Mouse (Mus musculus): ENCODE data around the gene Yipf4. TPM values are rescaled to one million over a fixed set of nuclear protein-coding genes. Genes with fewer than 3 reads are reported as not detected.

Gene Yipf4
- polyA plus RNA-seq, 1 experiment from 2014 or later: 48.3 TPM

GRCm38 (mm10) chr17:74528648-74529532 is 39.6 kb downstream of the Yipf4 start:
- DNase-seq (ENCODE audit: low spot score) (no peak), ATAC-seq (ENCODE audit: insufficient read depth, low FRiP score, low TSS enrichment) (peak; percentile 59)
- Histone ChIP-seq H3K27me3 (ENCODE audit: control insufficient read depth, insufficient read depth, low read length) (no peaks in the 10 kb centered on the region), H3K4me2 (ENCODE audit: low read depth) (peak overlapping the region; percentile 75), H3K36me3 (ENCODE audit: control insufficient read depth, insufficient read depth, low read length) (no peaks in the 10 kb centered on the region), H3K9ac (ENCODE audit: low read length) (peak overlapping the region; percentile 90), H3K4me1 (ENCODE audit: control insufficient read depth, insufficient read depth, low read length) (peaks cover 7% of the 10 kb centered on the region; the same call in 1 of the 2 replicates), H3K4me3 (ENCODE audit: low read depth, low read length) (peak overlapping the region; percentile 71), H3K27ac (ENCODE audit: low read depth, low read length) (peak overlapping the region; percentile 95), H3K9me3 (ENCODE audit: control insufficient read depth, low read length) (no peaks in the 10 kb centered on the region)
- under 1% methylated on average over 72 of the region's 72 CpGs for WGBS

GRCm38 (mm10) chr17:74529533-74529824 is 40.2 kb downstream of the Yipf4 start:
- ATAC-seq (ENCODE audit: insufficient read depth, low FRiP score, low TSS enrichment): no peak

GRCm38 (mm10) chr17:74534971-74535370 is 45.7 kb downstream of the Yipf4 start:
- ATAC-seq (ENCODE audit: insufficient read depth, low FRiP score, low TSS enrichment): no peak
- DNase-seq (ENCODE audit: low spot score): no peak
- WGBS: 94% methylated on average over 4 of the region's 4 CpGs
- Histone ChIP-seq H3K4me1 (ENCODE audit: control insufficient read depth, insufficient read depth, low read length) (peaks cover 2% of the 10 kb centered on the region; the same call in 1 of the 2 replicates), H3K36me3 (ENCODE audit: control insufficient read depth, insufficient read depth, low read length) (no peaks in the 10 kb centered on the region), H3K27ac (ENCODE audit: low read depth, low read length) (no peak overlapping the region), H3K4me3 (ENCODE audit: low read depth, low read length) (no peak overlapping the region), H3K9ac (ENCODE audit: low read length) (no peak overlapping the region), H3K4me2 (ENCODE audit: low read depth) (no peak overlapping the region), H3K9me3 (ENCODE audit: control insufficient read depth, low read length) (no peaks in the 10 kb centered on the region), H3K27me3 (ENCODE audit: control insufficient read depth, insufficient read depth, low read length) (no peaks in the 10 kb centered on the region)

More at GRCm38 (mm10) chr17:74529533-74529824, 40.2 kb downstream of the Yipf4 start:
- H3K27ac ChIP-seq (ENCODE audit: low read depth, low read length): no peak overlapping the region; the same call in 1 of the 2 replicates
- no peaks in the 10 kb centered on the region for H3K9me3 ChIP-seq (ENCODE audit: control insufficient read depth, low read length)
- DNase-seq (ENCODE audit: low spot score): no peak
- peaks cover 7% of the 10 kb centered on the region; the same call in 1 of the 2 replicates for H3K4me1 ChIP-seq (ENCODE audit: control insufficient read depth, insufficient read depth, low read length)
- H3K36me3 ChIP-seq (ENCODE audit: control insufficient read depth, insufficient read depth, low read length): no peaks in the 10 kb centered on the region
- WGBS: 23% methylated on average over 3 of the region's 3 CpGs
- peak overlapping the region; percentile 90 for H3K9ac ChIP-seq (ENCODE audit: low read length)
- H3K4me3 ChIP-seq (ENCODE audit: low read depth, low read length): peak overlapping the region; percentile 71
- no peaks in the 10 kb centered on the region for H3K27me3 ChIP-seq (ENCODE audit: control insufficient read depth, insufficient read depth, low read length)
- peak overlapping the region; percentile 75 for H3K4me2 ChIP-seq (ENCODE audit: low read depth)

GRCm38 (mm10) chr17:74537526-74537925 is 48.2 kb downstream of the Yipf4 start:
- no peak overlapping the region for H3K4me3 ChIP-seq (ENCODE audit: low read depth, low read length)
- no peaks in the 10 kb centered on the region for H3K4me1 ChIP-seq (ENCODE audit: control insufficient read depth, insufficient read depth, low read length)
- ATAC-seq (ENCODE audit: insufficient read depth, low FRiP score, low TSS enrichment) (no peak), DNase-seq (ENCODE audit: low spot score) (no peak)
- no peaks in the 10 kb centered on the region for H3K27me3 ChIP-seq (ENCODE audit: control insufficient read depth, insufficient read depth, low read length)
- H3K9ac ChIP-seq (ENCODE audit: low read length): no peak overlapping the region
- no peak overlapping the region for H3K27ac ChIP-seq (ENCODE audit: low read depth, low read length)
- 83% methylated on average over 1 of the region's 1 CpGs for WGBS
- no peaks in the 10 kb centered on the region for H3K9me3 ChIP-seq (ENCODE audit: control insufficient read depth, low read length)
- no peak overlapping the region for H3K4me2 ChIP-seq (ENCODE audit: low read depth)
- no peaks in the 10 kb centered on the region for H3K36me3 ChIP-seq (ENCODE audit: control insufficient read depth, insufficient read depth, low read length)

GRCm38 (mm10) chr17:74543615-74544014 is 54.3 kb downstream of the Yipf4 start:
- 93% methylated on average over 2 of the region's 2 CpGs for WGBS
- Histone ChIP-seq H3K4me3 (ENCODE audit: low read depth, low read length) (no peak overlapping the region), H3K27me3 (ENCODE audit: control insufficient read depth, insufficient read depth, low read length) (no peaks in the 10 kb centered on the region), H3K4me1 (ENCODE audit: control insufficient read depth, insufficient read depth, low read length) (no peaks in the 10 kb centered on the region), H3K9me3 (ENCODE audit: control insufficient read depth, low read length) (no peaks in the 10 kb centered on the region), H3K27ac (ENCODE audit: low read depth, low read length) (no peak overlapping the region), H3K9ac (ENCODE audit: low read length) (no peak overlapping the region), H3K36me3 (ENCODE audit: control insufficient read depth, insufficient read depth, low read length) (peaks cover 2% of the 10 kb centered on the region; the same call in 1 of the 2 replicates), H3K4me2 (ENCODE audit: low read depth) (no peak overlapping the region)
- ATAC-seq (ENCODE audit: insufficient read depth, low FRiP score, low TSS enrichment) (no peak), DNase-seq (ENCODE audit: low spot score) (no peak)

Other genes with a start within 250 kb of the Yipf4 start
- 86.4 and 89.3 TPM in 2 replicates for gene Memo1, start 194.0 kb upstream of the Yipf4 start, polyA plus RNA-seq (2014; fragmentation: Nextera tagmentation; extraction: Ambion mirVana)
- gene Dpy30, start 165.5 kb upstream of the Yipf4 start, polyA plus RNA-seq (2014; fragmentation: Nextera tagmentation; extraction: Ambion mirVana): 227 and 231 TPM in 2 replicates
- 48.9 and 49.3 TPM in 2 replicates for gene Spast, start 150.5 kb upstream of the Yipf4 start, polyA plus RNA-seq (2014; fragmentation: Nextera tagmentation; extraction: Ambion mirVana)
- gene Slc30a6, start 93.9 kb upstream of the Yipf4 start, polyA plus RNA-seq (2014; fragmentation: Nextera tagmentation; extraction: Ambion mirVana): 31.6 and 33.1 TPM in 2 replicates
- gene Nlrc4, start 30.4 kb upstream of the Yipf4 start, polyA plus RNA-seq (2014; fragmentation: Nextera tagmentation; extraction: Ambion mirVana): 0.12 and 0.23 TPM in 2 replicates
- gene Birc6, start 38.8 kb downstream of the Yipf4 start, polyA plus RNA-seq (2014; fragmentation: Nextera tagmentation; extraction: Ambion mirVana): 79.5 and 87.3 TPM in 2 replicates
- gene Ttc27, start 228.2 kb downstream of the Yipf4 start, polyA plus RNA-seq (2014; fragmentation: Nextera tagmentation; extraction: Ambion mirVana): 26.5 and 29.3 TPM in 2 replicates

All from neural tube, embryonic 11.5 days (tissue).